Mouse (Mus musculus) right cerebral cortex, postnatal 4 days (tissue): ENCODE data around the gene Plcxd3.
A peak's percentile ranks its signal among the peaks of the same experiment; 100 is the strongest.

Source experiments
- DNase-seq: peaks from one replicate; pipeline ENCODE4 v3.0.0-alpha.2; 2022

Gene Plcxd3

DNA sequence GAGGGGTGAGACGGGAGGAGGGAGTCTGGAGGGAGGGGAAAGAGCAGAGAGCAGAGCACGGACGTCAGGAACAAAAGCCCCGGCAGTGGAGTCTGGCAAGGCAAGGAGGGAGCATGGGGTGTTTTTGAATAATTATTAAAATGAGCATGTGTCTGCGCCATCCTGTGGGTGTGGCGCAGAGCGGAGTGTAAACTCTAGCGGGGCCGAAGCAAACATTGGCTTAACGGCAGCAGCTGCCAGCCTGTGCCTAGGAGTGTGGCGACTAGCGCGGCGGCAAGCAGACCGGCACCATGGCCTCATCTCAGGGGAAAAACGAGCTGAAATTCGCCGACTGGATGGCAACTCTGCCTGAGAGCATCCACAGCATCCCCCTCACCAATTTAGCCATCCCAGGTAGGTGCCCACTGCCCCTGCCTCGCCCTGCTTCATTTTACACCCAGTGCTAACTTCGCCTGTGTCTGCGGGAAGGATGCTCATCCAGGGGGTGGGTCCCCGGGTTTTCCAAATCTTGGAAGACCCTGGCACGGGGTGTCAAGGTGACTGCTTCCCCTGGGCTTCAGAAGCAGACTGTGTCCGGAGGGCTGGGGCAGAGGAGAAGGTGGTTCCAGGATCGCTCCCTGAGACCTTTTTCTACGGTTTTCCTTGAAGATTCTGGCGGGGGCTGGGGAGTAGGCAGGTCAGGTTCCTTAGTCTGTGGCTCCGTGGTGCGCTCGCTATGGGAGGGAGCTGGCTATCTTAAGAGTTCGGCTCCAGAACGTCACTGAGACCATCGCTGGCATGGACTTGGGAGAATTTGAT, at the start of gene Plcxd3:
Gene Plcxd3, plus strand, starts transcription at position 69 of the 798 bp plus-strand sequence.
- DNase-seq: peak; percentile 44

DNA sequence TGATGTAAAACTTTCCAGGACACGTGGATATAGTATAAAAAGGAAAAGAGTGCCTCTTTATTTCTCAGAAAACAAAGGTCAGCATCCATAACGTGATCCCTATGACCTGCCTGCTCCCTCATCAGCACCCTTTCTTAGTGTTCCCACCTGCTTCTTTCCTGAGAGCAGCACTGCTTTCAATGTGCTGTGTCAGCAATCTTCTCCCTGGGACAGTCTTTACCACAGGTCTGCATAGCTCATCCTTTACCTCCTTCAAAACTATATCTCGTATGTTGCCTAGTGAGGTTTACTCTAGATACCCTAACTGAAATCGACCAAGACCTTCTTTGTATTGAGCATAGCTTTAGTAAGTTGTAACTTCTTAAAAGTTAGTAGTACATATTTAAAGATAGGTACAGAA, 43.4 kb upstream of the Plcxd3 start:
- DNase-seq: no peak

GRCm38 (mm10) chr15:4341620-4342019, 33.7 kb upstream of the Plcxd3 start:
- no peak for DNase-seq

GRCm38 (mm10) chr15:4348816-4349553, 26.3 kb upstream of the Plcxd3 start:
- DNase-seq: no peak

- DNase-seq: no peak
These were observed 18.9 kb upstream of the Plcxd3 start for GRCm38 (mm10) chr15:4356397-4356796.

GRCm38 (mm10) chr15:4357706-4358105, 17.6 kb upstream of the Plcxd3 start:
- DNase-seq: no peak

DNA sequence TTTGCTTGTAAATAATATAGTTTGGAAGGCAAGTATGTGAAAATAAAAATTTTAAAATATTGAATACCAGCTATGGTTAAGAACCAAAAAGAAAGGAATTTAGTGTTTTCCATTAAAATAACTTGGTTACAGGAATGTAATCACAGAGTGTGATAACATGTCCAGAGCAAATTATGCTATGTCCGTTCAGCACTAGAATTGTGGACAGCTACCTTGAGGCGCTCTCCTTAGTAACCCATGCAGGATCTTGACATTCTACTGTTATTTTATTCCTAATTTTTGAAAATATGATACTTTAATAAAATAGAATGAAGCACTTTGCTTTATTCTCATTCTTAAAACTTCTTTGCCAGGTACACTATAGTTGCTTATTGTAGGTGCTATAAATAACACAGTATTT, 7.5 kb upstream of the Plcxd3 start:
- DNase-seq: no peak

- DNase-seq: no peak
These were observed 769 bp upstream of the Plcxd3 start for GRCm38 (mm10) chr15:4374453-4374990.

DNA sequence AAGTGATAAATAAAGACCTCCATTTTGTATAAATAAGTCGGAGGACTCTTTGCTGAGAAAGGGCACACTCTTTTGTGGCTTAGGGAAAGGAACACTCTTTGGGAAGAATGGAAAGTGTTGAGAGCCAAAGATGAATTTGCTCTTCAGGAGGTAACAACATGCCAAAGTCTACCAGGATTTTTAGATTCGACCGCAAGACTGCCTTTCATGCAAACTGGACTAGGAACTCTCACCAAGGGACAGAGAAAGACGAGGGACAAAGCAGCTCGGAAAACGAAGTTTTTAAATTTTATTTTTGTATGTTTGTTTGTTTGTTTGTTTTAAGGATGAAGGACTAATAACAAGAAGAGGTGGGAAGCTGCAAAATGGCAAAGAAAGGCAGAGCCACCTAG, 264 bp upstream of the Plcxd3 start:
- no peak for DNase-seq

DNA sequence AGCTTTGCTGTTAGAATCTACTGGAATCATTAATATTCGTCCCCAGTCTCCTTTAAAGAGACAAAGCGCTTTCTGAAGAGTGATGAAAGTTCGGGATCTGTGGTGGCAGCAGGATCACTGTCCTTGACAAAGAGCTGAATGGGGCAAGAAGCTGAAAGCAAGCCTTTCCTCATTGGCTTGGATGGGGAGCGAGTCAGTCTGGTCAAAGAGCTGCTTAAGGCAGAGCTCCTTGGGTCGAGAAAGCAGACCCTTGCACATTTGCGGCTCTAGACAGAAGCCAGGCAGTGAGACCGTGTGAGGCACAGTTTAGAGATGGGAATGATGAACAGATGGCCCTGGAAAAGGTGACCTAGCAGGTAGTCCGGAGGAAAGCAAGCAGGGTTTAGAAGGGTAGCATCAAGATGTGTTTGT, 935 bp downstream of the Plcxd3 start:
- DNase-seq: peak; percentile 7

GRCm38 (mm10) chr15:4378766-4379165, 3.5 kb downstream of the Plcxd3 start:
- DNase-seq: no peak

DNA sequence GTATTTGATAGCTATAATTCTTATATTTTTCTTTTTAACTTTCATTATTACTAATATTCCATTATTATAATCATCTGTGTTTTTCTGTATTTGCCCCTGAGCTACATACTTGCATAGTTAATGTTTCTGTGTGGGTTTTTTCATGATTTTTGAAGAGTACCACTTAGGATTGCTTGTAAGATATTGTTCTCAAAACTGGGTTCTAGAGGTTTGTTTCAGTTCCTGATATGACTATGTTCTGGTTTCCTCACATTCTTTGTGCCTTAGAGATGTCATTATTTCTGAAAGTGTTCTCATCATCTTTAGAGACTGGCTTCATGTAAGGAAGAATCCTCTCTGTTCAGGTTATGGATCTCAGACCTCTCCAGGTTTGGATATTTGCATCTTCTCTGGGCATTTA, 12.5 kb downstream of the Plcxd3 start:
- no peak for DNase-seq

DNA sequence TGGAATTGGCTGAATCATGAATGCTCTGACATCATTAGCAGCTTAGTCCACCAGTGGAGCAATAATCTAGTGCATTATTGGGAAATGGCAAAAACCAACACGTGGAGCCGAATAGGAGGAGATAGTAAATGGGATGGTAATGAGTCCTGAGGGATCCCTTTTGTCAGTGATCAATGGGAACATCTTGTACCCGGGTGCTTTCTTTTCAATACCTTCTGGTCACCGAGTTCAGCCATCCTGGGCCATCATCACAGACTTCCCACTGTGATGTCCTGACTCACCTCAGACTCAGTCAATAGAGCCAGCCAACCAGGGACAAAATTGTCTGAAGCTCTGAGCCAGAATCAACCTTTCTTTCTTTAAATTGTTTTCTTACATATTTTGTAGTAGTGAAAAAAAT, 24.8 kb downstream of the Plcxd3 start:
- no peak for DNase-seq

DNA sequence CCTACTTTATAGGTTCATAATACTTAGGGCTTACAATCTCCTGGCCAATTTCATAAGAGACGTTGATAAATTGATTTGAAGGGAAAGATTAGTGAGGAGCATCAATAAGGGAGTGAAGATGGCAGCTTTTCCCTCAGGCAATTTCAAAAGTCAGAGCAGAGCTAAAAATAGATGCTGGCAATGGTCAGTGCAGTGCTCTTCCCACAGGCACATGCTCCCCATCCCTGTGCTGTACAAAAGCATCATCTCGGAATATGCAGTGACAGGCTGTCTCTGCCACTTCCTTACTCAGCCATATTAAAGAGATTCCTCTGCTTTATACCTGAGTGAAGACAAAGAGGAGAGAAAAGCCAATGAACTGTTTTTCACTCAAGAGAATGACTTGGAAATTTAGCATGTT, 36.0 kb downstream of the Plcxd3 start:
- DNase-seq: no peak

- DNase-seq: no peak
These were observed 64.8 kb downstream of the Plcxd3 start for GRCm38 (mm10) chr15:4440081-4440480.

DNA sequence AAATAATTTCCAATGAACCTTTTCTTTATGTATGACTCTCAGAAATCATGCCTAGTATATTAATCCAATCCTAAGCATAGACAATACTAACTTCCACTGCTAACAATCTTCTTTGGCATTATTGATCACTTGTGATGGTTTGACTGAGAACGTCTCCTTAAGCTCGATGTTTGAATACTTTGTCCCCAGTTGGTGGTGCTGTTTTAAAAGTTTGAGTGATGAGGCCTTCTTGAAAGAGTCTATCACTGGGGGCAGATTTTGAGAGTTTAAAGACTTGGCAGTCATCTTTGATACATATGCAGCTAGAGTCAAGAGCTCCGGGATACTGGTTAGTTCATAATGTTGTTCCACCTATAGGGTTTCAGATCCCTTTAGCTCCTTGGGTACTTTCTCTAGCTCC, 120.9 kb downstream of the Plcxd3 start:
- DNase-seq: no peak

GRCm38 (mm10) chr15:4496984-4497383, 121.7 kb downstream of the Plcxd3 start:
- no peak for DNase-seq

DNA sequence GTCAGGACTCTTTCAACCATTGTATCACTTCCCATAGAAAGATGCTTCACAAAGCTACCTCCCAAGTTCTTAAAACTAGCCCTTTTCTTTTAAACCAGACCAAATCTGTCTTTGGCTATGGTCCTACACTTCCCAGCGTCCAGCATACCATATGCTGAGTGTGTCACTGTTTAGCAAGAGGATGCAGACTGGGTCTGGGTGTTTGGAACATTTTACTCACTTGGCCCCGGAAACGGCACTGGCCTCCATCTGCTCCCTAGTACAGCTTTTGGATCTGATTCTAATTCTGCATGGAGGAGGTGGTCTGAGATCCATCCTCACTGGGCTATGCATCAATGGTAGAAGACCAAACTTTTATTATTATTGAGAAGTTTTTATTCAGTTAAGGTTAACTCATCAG, 122.7 kb downstream of the Plcxd3 start:
- DNase-seq: no peak

DNA sequence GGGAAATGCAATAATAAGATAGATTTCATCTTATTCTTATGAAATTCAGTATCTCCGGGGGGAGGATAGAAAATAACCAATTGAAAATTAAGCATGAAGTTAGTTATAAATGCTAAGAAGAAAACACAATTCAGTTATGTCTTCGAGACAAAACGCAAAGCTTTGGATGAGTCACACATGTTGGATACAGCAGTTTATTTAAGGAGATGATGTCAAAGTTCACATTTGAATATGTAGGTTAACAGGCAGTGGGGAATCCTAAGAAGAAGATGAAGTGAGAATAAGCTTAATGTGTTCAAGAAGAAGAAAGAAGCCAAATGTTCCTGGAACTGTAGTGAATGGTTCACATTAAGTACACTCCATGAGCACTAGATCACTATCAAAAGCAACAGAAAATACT, 128.1 kb downstream of the Plcxd3 start:
- no peak for DNase-seq

- no peak for DNase-seq
These were observed 128.5 kb downstream of the Plcxd3 start for GRCm38 (mm10) chr15:4503826-4504225.

DNA sequence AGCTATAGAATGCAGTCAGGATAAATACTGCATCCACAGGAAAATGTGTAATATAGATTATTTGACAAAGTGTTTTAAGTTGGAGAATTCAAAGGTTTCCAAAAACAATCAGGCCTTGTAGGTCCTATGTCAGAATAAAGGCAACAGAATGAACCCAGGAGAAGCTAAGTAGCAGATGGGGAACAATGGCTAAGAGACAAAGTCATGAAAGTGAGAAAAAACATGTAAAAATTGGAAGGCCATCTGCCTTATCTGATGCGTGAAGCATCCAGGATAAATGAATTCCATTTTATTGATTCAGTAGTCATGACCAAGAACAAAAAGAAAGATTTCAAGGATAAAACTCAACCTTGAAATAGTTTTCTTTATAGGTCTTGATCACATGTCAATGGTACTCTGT, 139.4 kb downstream of the Plcxd3 start:
- DNase-seq: no peak

- no peak for DNase-seq
These were observed 149.3 kb downstream of the Plcxd3 start for GRCm38 (mm10) chr15:4524598-4524997.

GRCm38 (mm10) chr15:4533700-4534099, 158.4 kb downstream of the Plcxd3 start:
- DNase-seq: no peak

DNA sequence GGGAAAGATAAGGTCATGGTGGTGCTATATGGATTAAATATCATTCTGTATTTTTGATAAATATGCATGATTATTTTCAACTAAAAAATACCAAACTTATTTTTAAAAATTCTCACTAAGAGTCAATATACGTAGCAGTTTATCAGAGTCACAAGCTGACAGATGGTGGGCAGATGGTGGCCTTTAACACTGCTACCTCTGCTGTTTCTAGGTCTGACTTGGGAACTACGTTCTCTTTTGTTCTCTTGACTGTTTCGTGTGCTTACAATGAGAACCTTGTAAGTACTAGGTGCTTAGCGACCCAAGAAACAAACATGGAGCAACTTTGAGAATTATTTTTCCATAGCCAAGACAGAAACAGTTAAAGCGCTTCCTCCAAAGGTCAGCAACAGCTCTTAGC, 183.8 kb downstream of the Plcxd3 start:
- no peak for DNase-seq
